Mouse (Mus musculus) kidney, postnatal 14 days (tissue): ENCODE data around the gene Olfr329-ps.
"Not testable (repeated sequence)": the region's sequence is repeated elsewhere in the genome, so short reads cannot be mapped to it uniquely, and the experiment has no call there.

ENCODE experiments used
- DNase-seq: peaks from one replicate; pipeline ENCODE4 v3.0.0; 2022; ENCODE audit warnings: mixed read lengths

The Olfr329-ps gene

GRCm38 (mm10) chr11:58546322-58546721 is at the start of gene Olfr329-ps:
TSS of gene Olfr329-ps (minus strand) at chr11:58546422.
- no peak for DNase-seq

GRCm38 (mm10) chr11:58594814-58595213 is 48.6 kb upstream of the Olfr329-ps start, which contains the start of gene Olfr324:
TSS of gene Olfr324 (plus strand) at chr11:58595114.
- DNase-seq = no peak

GRCm38 (mm10) chr11:58588620-58589250 is 42.5 kb upstream of the Olfr329-ps start:
- DNase-seq = no peak

- DNase-seq = peak; percentile 29
Measured at GRCm38 (mm10) chr11:58587898-58588348, 41.7 kb upstream of the Olfr329-ps start.

GRCm38 (mm10) chr11:58578636-58579035 is 32.4 kb upstream of the Olfr329-ps start:
- DNase-seq = no peak

GRCm38 (mm10) chr11:58577430-58577829 is 31.2 kb upstream of the Olfr329-ps start, which contains the start of gene Olfr325:
TSS of gene Olfr325 (plus strand) at chr11:58577730.
- DNase-seq = no peak

GRCm38 (mm10) chr11:58570405-58570804 is 24.2 kb upstream of the Olfr329-ps start, which contains the start of gene Olfr224:
TSS of gene Olfr224 (minus strand) at chr11:58570553.
- peak; percentile 15 for DNase-seq

GRCm38 (mm10) chr11:58555536-58555935 is 9.3 kb upstream of the Olfr329-ps start, which contains the start of gene Olfr328:
TSS of gene Olfr328 (minus strand) at chr11:58555636.
- no peak for DNase-seq

GRCm38 (mm10) chr11:58534736-58535135 is 11.5 kb downstream of the Olfr329-ps start, which contains the start of gene Olfr330:
TSS of gene Olfr330 (minus strand) at chr11:58534836.
- DNase-seq = not testable (repeated sequence)

- peak; percentile 14 for DNase-seq
Measured at GRCm38 (mm10) chr11:58519756-58520155, 26.5 kb downstream of the Olfr329-ps start.

- DNase-seq = peak; percentile 77
Measured at GRCm38 (mm10) chr11:58518916-58519315, 27.3 kb downstream of the Olfr329-ps start.

- not testable (repeated sequence) for DNase-seq
Measured at GRCm38 (mm10) chr11:58509058-58509457, 37.2 kb downstream of the Olfr329-ps start.

- DNase-seq = not testable (repeated sequence)
Measured at GRCm38 (mm10) chr11:58502472-58502871, 43.8 kb downstream of the Olfr329-ps start, which contains the start of gene Olfr331. TSS of gene Olfr331 (minus strand) at chr11:58502572.

- DNase-seq = no peak
Measured at GRCm38 (mm10) chr11:58499290-58499689, 46.9 kb downstream of the Olfr329-ps start.

- DNase-seq = no peak
Measured at GRCm38 (mm10) chr11:58498761-58499160, 47.5 kb downstream of the Olfr329-ps start.

- no peak for DNase-seq
Measured at GRCm38 (mm10) chr11:58492455-58492854, 53.8 kb downstream of the Olfr329-ps start, which contains the start of gene Olfr332. TSS of gene Olfr332 (minus strand) at chr11:58492555.
